Mouse (Mus musculus) G1E (cell line): ENCODE measurements around the gene 4931428L18Rik.

ENCODE experiments used
- CTCF ChIP-seq: IDR thresholded peaks from 2 replicates; pipeline ENCODE4 v1.5.1; 2012; ENCODE audit warnings: low read depth, low read length, inconsistent platforms, mixed read lengths
- GATA1 ChIP-seq: IDR thresholded peaks from 2 replicates; pipeline ENCODE4 v1.6.1; 2012; ENCODE audit warnings: borderline replicate concordance, low read length, inconsistent platforms, mixed read lengths

DNA sequence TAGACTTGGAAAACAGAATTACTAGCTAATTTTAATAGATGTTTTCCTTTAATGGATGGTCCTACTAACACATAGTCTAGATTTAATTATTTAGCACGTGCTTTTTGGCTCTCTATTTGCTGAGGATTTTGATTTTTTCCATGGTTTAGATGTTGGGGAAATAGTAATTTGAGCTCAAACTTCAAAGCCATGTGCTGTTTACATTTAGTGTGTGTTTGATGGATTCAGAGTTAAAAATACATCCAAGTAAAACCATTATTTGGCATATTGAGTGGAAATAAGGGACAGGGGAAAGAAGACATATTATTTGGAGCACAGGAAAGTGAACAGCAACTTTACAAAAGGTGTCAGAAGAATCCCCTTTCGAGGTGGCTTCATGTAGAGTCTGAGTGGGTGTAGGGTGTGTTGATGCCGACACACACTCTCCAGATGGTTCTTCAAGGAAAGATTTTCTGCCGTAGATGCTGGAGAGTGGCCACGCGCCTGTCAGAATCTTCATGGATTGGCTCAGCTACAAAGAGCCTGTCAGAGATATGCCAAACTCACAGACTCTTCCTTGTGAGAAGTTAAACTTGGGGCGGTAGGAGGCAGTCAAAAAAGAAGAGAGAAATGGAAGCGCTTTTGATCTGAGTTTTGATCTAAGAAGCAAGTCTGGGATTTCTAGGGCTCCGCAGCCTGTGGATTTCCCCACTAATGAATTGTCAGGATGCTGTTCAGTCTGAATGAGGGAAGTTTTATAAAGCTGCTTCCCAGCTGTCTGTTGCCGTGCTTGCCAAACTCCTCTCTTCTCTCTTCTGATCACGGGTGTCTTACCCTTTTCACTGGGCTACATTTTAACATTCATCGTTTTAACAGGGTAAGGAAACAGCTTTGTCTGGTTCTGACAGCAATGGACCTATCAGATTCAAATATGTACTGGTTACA is 157.4 kb downstream of the 4931428L18Rik start:
- TF ChIP-seq GATA1 (no peak), CTCF (no peak)
